Mouse (Mus musculus): ENCODE data around the gene Elmo2.
A peak's percentile ranks its signal among the peaks of the same experiment; 100 is the strongest.

DNA sequence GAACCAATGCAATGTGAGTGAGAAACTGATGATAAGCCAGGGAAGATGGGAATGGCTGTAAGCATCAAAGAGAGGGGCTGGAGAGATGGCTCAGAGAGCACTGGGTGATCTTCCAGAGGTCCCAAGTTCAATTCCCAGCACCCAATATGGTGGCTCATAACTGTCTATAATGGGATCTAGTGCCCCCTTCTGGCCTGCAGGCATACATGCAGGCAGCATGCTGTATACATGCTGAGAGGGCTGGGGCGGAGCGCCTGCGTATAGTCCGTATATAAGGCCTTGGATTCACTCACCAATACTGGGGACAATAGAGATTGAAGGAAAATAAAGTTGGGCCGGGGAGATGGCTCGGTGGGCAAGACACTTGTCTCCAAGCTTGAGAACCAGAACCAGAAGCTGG is 37.0 kb upstream of the Elmo2 start:
- peak in 1 of 2 experiments; percentile 25; a peak in 2 of 4 replicates for TF ChIP-seq CTCF (conservative IDR thresholded peaks at IDR 0.05 in 1 of 2, IDR thresholded peaks at IDR 0.05 in 1 of 2; ENCODE audit: low read depth in 2 of 2, low read length in 2 of 2)
- TF ChIP-seq JUN (IDR thresholded peaks at IDR 0.05; ENCODE audit: insufficient read depth, low read depth, low read length): no peak
- TF ChIP-seq MAZ (IDR thresholded peaks at IDR 0.05; ENCODE audit: low read depth, low read length): no peak
- TF ChIP-seq GABPA (IDR thresholded peaks at IDR 0.05; ENCODE audit: insufficient replicate concordance, low read depth, low read length): no peak
- TF ChIP-seq EP300 (IDR thresholded peaks at IDR 0.05; ENCODE audit: low read length): no peak
- TF ChIP-seq MEF2A (IDR thresholded peaks at IDR 0.05; ENCODE audit: borderline replicate concordance, low read depth, low read length): no peak
- TF ChIP-seq SMC3 (IDR thresholded peaks at IDR 0.05; ENCODE audit: low read depth, low read length): no peak
- no peak for TF ChIP-seq POLR2A (IDR thresholded peaks at IDR 0.05; ENCODE audit: low read depth, low read length)
- no peak for TF ChIP-seq HCFC1 (IDR thresholded peaks at IDR 0.05; ENCODE audit: low read depth, low read length)
- TF ChIP-seq USF1 (IDR thresholded peaks at IDR 0.05; ENCODE audit: low read depth, low read length): no peak
- TF ChIP-seq MAFK (IDR thresholded peaks at IDR 0.05; ENCODE audit: insufficient replicate concordance, low read length): no peak
